Mouse (Mus musculus): Measurements from ENCODE around the gene Traf3ip1. TPM values are rescaled to one million over a fixed set of nuclear protein-coding genes. Genes with fewer than 3 reads are reported as not detected.

Gene Traf3ip1
- polyA plus RNA-seq, 1 experiment from 2014 or later: 9.1 TPM

DNA sequence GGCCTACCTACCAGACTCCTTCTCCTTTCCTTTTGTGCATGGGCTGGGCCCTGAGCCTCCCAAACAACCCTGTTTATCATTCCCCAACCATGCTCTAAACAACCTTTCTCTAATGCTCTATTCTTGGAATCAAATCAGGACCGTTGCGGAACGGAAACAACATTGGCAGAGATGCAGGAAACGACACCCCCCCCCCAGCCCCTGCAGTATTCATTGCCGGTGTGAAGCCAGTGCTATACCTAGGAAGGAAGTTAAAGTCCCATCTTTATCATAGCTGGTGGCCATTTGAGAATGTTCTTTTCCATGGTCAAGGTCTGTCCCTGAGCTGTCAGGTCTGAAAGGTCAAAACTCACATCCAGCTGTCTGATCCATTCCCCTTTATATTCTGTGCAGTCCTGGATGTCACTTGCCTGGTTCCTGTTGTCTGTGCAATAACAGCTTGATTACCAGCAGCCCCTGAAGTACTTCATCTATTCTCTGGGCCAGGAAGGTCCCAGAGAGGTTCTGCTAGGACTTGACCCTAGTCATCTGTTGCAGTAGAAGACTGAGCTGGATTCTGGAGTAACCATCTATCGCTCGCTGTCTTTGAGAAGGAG, 11.7 kb upstream of the Traf3ip1 start:
- no peak overlapping the region for H3K9ac ChIP-seq (ENCODE audit: low read length)
- H3K4me1 ChIP-seq (replicated peaks; ENCODE audit: control insufficient read depth, insufficient read depth, low read length): no peaks in the 10 kb centered on the region
- H3K9me3 ChIP-seq (ENCODE audit: control insufficient read depth, low read length): no peaks in the 10 kb centered on the region
- no peak for DNase-seq (ENCODE audit: low spot score)
- 84% methylated on average over 7 of the region's 7 CpGs for WGBS
- no peak overlapping the region for H3K4me2 ChIP-seq (ENCODE audit: low read depth, low read length, severe bottlenecking)
- no peak overlapping the region for H3K4me3 ChIP-seq (ENCODE audit: low read depth, low read length)
- no peak for ATAC-seq (replicated peaks; ENCODE audit: low FRiP score)
- no peak overlapping the region for H3K27ac ChIP-seq (ENCODE audit: low read depth, low read length)
- no peaks in the 10 kb centered on the region for H3K27me3 ChIP-seq (ENCODE audit: control insufficient read depth, insufficient read depth, low read length)
- no peaks in the 10 kb centered on the region for H3K36me3 ChIP-seq (ENCODE audit: control insufficient read depth, insufficient read depth, low read length)

DNA sequence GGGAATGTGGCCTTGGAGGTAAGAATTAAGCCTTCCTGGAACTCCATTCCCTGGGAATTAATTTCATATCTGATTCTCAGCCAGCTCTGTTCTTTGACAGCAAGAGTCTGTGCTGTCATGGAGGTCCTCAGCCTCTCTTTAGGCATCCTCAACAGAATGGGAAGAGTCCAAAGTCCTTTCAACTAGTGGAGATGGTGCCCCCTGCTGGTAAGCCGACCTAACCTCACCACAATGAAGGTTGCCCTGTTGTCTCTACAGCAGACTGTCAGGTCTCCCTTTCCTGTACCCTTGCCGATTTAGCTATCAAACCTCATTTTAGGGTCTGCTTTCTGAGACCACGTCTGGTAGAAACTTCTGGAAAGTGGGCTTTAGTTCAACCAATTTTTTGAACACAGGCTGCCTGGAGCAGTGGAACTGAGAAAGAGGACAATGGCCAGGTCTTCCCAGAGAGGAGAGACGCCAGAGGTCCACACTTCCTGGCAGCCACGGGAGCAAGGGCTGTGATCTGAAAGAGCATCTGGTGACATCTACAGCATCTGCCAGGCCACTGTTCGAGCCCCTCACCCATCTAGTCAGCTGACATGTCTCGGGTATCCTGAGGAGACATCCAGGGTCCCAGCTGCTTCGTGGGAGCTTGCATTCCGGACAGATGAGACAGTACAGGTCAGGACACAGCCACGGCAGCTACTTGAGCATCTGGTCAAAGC, 11.0 kb upstream of the Traf3ip1 start:
- no peaks in the 10 kb centered on the region for H3K4me1 ChIP-seq (replicated peaks; ENCODE audit: control insufficient read depth, insufficient read depth, low read length)
- ATAC-seq (replicated peaks; ENCODE audit: low FRiP score): no peak
- H3K27ac ChIP-seq (ENCODE audit: low read depth, low read length): no peak overlapping the region
- no peak overlapping the region for H3K4me3 ChIP-seq (ENCODE audit: low read depth, low read length)
- no peak overlapping the region for H3K4me2 ChIP-seq (ENCODE audit: low read depth, low read length, severe bottlenecking)
- DNase-seq (ENCODE audit: low spot score): peak; percentile 78
- no peaks in the 10 kb centered on the region for H3K36me3 ChIP-seq (ENCODE audit: control insufficient read depth, insufficient read depth, low read length)
- no peak overlapping the region for H3K9ac ChIP-seq (ENCODE audit: low read length)
- no peaks in the 10 kb centered on the region for H3K9me3 ChIP-seq (ENCODE audit: control insufficient read depth, low read length)
- WGBS: 55% methylated on average over 10 of the region's 10 CpGs
- no peaks in the 10 kb centered on the region for H3K27me3 ChIP-seq (ENCODE audit: control insufficient read depth, insufficient read depth, low read length)

DNA sequence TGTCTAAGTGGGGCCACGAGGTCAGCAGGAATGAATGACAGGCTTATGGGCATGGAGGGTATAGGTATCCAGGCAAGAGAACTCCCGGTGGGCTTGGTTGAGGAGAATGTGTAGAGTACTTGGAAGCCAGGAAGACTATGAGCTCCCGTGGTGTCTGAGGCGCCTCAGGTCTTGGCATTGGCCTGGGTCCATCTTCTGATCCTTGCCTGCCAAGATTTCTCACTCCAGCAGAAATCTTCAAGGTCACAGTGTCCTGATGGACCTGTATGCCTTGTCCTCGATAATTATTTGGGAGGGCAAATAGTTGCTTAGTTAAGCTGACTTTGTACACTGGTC, 10.5 kb upstream of the Traf3ip1 start:
- no peak for ATAC-seq (replicated peaks; ENCODE audit: low FRiP score)
- no peak overlapping the region for H3K4me3 ChIP-seq (ENCODE audit: low read depth, low read length)
- H3K9me3 ChIP-seq (ENCODE audit: control insufficient read depth, low read length): no peaks in the 10 kb centered on the region
- H3K36me3 ChIP-seq (ENCODE audit: control insufficient read depth, insufficient read depth, low read length): no peaks in the 10 kb centered on the region
- no peak overlapping the region for H3K27ac ChIP-seq (ENCODE audit: low read depth, low read length)
- H3K9ac ChIP-seq (ENCODE audit: low read length): no peak overlapping the region
- H3K4me2 ChIP-seq (ENCODE audit: low read depth, low read length, severe bottlenecking): no peak overlapping the region
- no peak for DNase-seq (ENCODE audit: low spot score)
- no peaks in the 10 kb centered on the region for H3K27me3 ChIP-seq (ENCODE audit: control insufficient read depth, insufficient read depth, low read length)
- WGBS: 79% methylated on average over 5 of the region's 5 CpGs
- no peaks in the 10 kb centered on the region for H3K4me1 ChIP-seq (replicated peaks; ENCODE audit: control insufficient read depth, insufficient read depth, low read length)

DNA sequence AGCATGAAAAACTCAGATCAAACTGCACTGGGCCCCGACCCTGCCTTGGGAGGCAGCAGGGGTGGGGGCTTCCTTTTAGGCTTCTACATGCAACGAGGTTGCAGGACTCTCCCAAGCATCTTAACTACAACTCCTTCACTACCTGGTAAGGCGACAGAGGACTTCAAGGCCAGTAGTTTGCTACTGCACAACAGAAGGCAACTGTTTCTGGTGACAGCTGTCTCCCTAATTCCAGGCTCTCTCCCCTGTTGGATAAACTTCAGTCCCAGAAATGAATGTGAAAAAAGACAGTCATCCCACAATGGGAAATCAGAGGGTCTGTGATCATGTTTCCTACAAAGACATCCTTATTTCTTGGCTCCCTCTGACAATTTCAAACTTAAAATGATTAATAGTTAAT, 9.0 kb upstream of the Traf3ip1 start:
- Histone ChIP-seq H3K4me2 (ENCODE audit: low read depth, low read length, severe bottlenecking) (no peak overlapping the region), H3K4me1 (replicated peaks; ENCODE audit: control insufficient read depth, insufficient read depth, low read length) (no peaks in the 10 kb centered on the region), H3K9ac (ENCODE audit: low read length) (no peak overlapping the region), H3K9me3 (ENCODE audit: control insufficient read depth, low read length) (no peaks in the 10 kb centered on the region), H3K27me3 (ENCODE audit: control insufficient read depth, insufficient read depth, low read length) (no peaks in the 10 kb centered on the region), H3K36me3 (ENCODE audit: control insufficient read depth, insufficient read depth, low read length) (no peaks in the 10 kb centered on the region), H3K27ac (ENCODE audit: low read depth, low read length) (no peak overlapping the region), H3K4me3 (ENCODE audit: low read depth, low read length) (no peak overlapping the region)
- ATAC-seq (replicated peaks; ENCODE audit: low FRiP score) (no peak), DNase-seq (ENCODE audit: low spot score) (no peak)
- 78% methylated on average over 3 of the region's 3 CpGs for WGBS

DNA sequence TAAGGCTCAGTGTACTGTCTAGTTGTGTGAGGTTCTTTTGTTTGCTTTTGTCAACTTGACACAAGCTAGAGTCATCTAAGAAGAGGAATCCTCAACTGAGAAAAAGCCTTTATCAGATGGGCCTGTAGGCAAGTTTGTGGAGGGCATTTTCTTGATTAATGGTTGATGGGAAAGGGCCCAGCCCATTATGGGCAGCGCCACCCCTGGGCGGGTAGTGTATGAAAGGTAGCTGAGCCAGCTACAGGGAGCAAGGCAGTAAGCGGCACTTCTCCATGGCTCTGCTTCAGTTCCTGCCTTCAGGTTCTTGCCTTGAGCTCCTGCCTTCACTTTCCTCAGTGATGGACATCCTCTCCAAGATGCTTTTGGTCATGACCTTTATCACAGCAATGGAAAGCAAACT, 8.3 kb upstream of the Traf3ip1 start:
- H3K4me1 ChIP-seq (replicated peaks; ENCODE audit: control insufficient read depth, insufficient read depth, low read length): no peaks in the 10 kb centered on the region
- WGBS: 82% methylated on average over 3 of the region's 3 CpGs
- H3K4me2 ChIP-seq (ENCODE audit: low read depth, low read length, severe bottlenecking): no peak overlapping the region
- H3K9ac ChIP-seq (ENCODE audit: low read length): no peak overlapping the region
- ATAC-seq (replicated peaks; ENCODE audit: low FRiP score) (no peak), DNase-seq (ENCODE audit: low spot score) (no peak)
- no peaks in the 10 kb centered on the region for H3K9me3 ChIP-seq (ENCODE audit: control insufficient read depth, low read length)
- no peak overlapping the region for H3K27ac ChIP-seq (ENCODE audit: low read depth, low read length)
- H3K27me3 ChIP-seq (ENCODE audit: control insufficient read depth, insufficient read depth, low read length): no peaks in the 10 kb centered on the region
- H3K36me3 ChIP-seq (ENCODE audit: control insufficient read depth, insufficient read depth, low read length): no peaks in the 10 kb centered on the region
- H3K4me3 ChIP-seq (ENCODE audit: low read depth, low read length): no peak overlapping the region

DNA sequence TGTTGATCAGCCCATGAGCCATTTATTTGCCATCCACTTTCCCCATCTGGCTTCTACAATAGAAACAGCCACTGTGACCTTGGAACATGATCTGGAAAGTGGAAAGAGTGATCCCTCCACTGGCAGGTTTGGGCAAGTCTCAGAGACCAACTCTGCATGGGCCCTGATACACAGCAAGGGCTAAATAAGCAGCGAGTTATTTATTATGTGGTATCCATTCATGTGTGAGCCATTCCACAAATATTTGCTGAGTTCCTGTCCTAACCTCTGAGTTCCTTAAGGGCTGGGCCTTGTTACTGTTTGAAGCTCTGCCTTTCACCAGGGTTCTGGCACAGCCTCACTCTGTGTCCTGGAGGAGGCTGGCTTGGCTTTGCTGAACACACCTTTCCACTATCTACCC, 4.1 kb upstream of the Traf3ip1 start:
- no peaks in the 10 kb centered on the region for H3K9me3 ChIP-seq (ENCODE audit: control insufficient read depth, low read length)
- H3K27ac ChIP-seq (ENCODE audit: low read depth, low read length): no peak overlapping the region
- H3K4me3 ChIP-seq (ENCODE audit: low read depth, low read length): no peak overlapping the region
- no peaks in the 10 kb centered on the region for H3K36me3 ChIP-seq (ENCODE audit: control insufficient read depth, insufficient read depth, low read length)
- WGBS: 77% methylated on average over 1 of the region's 1 CpGs
- no peak overlapping the region for H3K4me2 ChIP-seq (ENCODE audit: low read depth, low read length, severe bottlenecking)
- no peaks in the 10 kb centered on the region; the same call in 1 of the 2 replicates for H3K27me3 ChIP-seq (ENCODE audit: control insufficient read depth, insufficient read depth, low read length)
- DNase-seq (ENCODE audit: low spot score): no peak
- H3K4me1 ChIP-seq (replicated peaks; ENCODE audit: control insufficient read depth, insufficient read depth, low read length): peaks cover 2% of the 10 kb centered on the region; the same call in 1 of the 2 replicates
- H3K9ac ChIP-seq (ENCODE audit: low read length): no peak overlapping the region
- no peak for ATAC-seq (replicated peaks; ENCODE audit: low FRiP score)

DNA sequence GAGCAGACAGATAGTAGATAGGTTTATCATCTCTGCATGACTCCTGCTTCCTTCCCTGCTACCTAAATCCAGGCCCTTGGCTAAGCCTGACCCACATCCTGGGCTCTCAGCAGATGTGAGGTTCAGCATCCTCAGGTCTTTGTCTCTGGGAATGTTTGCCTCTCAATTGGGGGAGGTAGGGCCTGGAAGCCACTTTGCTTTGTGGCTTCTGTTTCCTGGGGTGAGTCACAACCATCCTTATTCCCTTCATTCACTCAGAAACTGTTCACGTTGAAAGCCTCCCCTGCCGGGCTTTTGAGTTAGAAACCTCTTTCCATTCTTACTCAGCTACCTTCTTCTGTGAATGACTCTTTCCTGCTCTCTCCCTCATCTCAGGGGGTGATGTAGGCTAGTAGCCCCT, 1.7 kb upstream of the Traf3ip1 start:
- H3K4me3 ChIP-seq (ENCODE audit: low read depth, low read length): no peak overlapping the region
- no peak overlapping the region for H3K27ac ChIP-seq (ENCODE audit: low read depth, low read length)
- no peaks in the 10 kb centered on the region for H3K9me3 ChIP-seq (ENCODE audit: control insufficient read depth, low read length)
- H3K4me1 ChIP-seq (replicated peaks; ENCODE audit: control insufficient read depth, insufficient read depth, low read length): peaks cover 10% of the 10 kb centered on the region; the same call in 1 of the 2 replicates
- no peaks in the 10 kb centered on the region for H3K36me3 ChIP-seq (ENCODE audit: control insufficient read depth, insufficient read depth, low read length)
- DNase-seq (ENCODE audit: low spot score) (no peak), ATAC-seq (replicated peaks; ENCODE audit: low FRiP score) (no peak)
- no peak overlapping the region for H3K4me2 ChIP-seq (ENCODE audit: low read depth, low read length, severe bottlenecking)
- WGBS: 4% methylated on average over 2 of the region's 2 CpGs
- no peaks in the 10 kb centered on the region; the same call in 1 of the 2 replicates for H3K27me3 ChIP-seq (ENCODE audit: control insufficient read depth, insufficient read depth, low read length)
- no peak overlapping the region for H3K9ac ChIP-seq (ENCODE audit: low read length)

DNA sequence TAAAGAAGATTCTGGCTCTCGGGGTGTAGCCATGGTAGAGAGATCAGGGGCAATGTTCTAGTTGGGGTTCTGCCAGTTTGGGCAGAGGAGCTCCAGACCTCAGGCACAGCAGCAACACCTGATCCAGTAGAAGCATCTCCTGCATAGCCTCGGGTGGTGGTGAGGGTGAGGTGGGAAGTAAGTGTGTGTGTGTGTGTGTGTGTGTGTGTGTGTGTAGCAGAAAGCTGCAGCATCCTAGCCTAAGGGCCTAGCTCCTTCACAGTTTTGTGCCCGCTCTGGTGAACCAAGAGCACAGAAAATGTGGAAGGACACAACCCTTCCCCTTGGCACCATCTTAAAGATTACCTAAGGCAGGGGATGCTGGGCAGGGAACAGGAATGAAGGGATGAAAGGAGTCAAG, 509 bp upstream of the Traf3ip1 start:
- no peaks in the 10 kb centered on the region for H3K36me3 ChIP-seq (ENCODE audit: control insufficient read depth, insufficient read depth, low read length)
- peak overlapping the region; percentile 88; the same call in 1 of the 2 replicates for H3K4me2 ChIP-seq (ENCODE audit: low read depth, low read length, severe bottlenecking)
- peak overlapping the region; percentile 92 for H3K4me3 ChIP-seq (ENCODE audit: low read depth, low read length)
- ATAC-seq (replicated peaks; ENCODE audit: low FRiP score) (peak; percentile 17; the same call in 1 of the 2 replicates), DNase-seq (ENCODE audit: low spot score) (no peak)
- H3K4me1 ChIP-seq (replicated peaks; ENCODE audit: control insufficient read depth, insufficient read depth, low read length): peaks cover 10% of the 10 kb centered on the region; the same call in 1 of the 2 replicates
- WGBS: 60% methylated on average over 3 of the region's 3 CpGs
- H3K27ac ChIP-seq (ENCODE audit: low read depth, low read length): no peak overlapping the region
- peak overlapping the region; percentile 9; the same call in 1 of the 2 replicates for H3K9ac ChIP-seq (ENCODE audit: low read length)
- no peaks in the 10 kb centered on the region; the same call in 1 of the 2 replicates for H3K27me3 ChIP-seq (ENCODE audit: control insufficient read depth, insufficient read depth, low read length)
- H3K9me3 ChIP-seq (ENCODE audit: control insufficient read depth, low read length): no peaks in the 10 kb centered on the region

DNA sequence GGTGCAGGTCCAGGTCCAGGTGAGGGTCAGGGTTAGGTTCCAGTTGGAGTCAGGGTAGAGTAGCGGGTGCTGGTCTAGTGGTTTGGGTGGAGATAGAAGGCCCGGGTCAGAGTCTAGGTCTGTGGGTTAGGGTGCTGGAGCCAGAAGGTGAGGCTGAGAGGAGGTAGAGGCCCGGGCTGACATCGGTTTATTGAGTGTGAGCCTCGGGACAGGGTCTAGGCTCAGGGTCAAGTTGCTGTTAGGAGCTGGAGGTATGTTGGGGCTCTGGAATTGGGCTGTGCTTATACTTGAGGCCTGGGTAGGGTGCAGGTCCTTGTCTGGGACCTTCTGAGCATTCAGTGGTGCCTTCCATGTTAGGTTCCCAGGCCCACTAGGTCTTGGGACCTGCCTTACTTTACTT, 874 bp downstream of the Traf3ip1 start:
- peak overlapping the region; percentile 84 for H3K9ac ChIP-seq (ENCODE audit: low read length)
- no peak overlapping the region for H3K27ac ChIP-seq (ENCODE audit: low read depth, low read length)
- no peaks in the 10 kb centered on the region; the same call in 1 of the 2 replicates for H3K36me3 ChIP-seq (ENCODE audit: control insufficient read depth, insufficient read depth, low read length)
- peak overlapping the region; percentile 88 for H3K4me2 ChIP-seq (ENCODE audit: low read depth, low read length, severe bottlenecking)
- DNase-seq (ENCODE audit: low spot score) (no peak), ATAC-seq (replicated peaks; ENCODE audit: low FRiP score) (peak; percentile 14; the same call in 1 of the 2 replicates)
- peaks cover 10% of the 10 kb centered on the region; the same call in 1 of the 2 replicates for H3K4me1 ChIP-seq (replicated peaks; ENCODE audit: control insufficient read depth, insufficient read depth, low read length)
- peak overlapping the region; percentile 92 for H3K4me3 ChIP-seq (ENCODE audit: low read depth, low read length)
- H3K9me3 ChIP-seq (ENCODE audit: control insufficient read depth, low read length): no peaks in the 10 kb centered on the region
- H3K27me3 ChIP-seq (ENCODE audit: control insufficient read depth, insufficient read depth, low read length): no peaks in the 10 kb centered on the region; the same call in 1 of the 2 replicates
- WGBS: 45% methylated on average over 5 of the region's 5 CpGs
